Mouse (Mus musculus) embryonic facial prominence, embryonic 15.5 days (tissue): Measurements from ENCODE around the gene Gm21976. TPM values are rescaled to one million over a fixed set of nuclear protein-coding genes. Genes with fewer than 3 reads are reported as not detected.

Experiments
- ATAC-seq: fragments of 200-750 bp; cut with Nextera tagmentation; 2 replicates; pipeline ENCODE4 v1.8.0; 2017; ENCODE audit warnings: low read depth, moderate TSS enrichment; ENCODE audit not compliant: insufficient number of reproducible peaks, low FRiP score, low TSS enrichment
- H3K27ac ChIP-seq: fragments of 300-500 bp; sonication (generic); replicated peaks from 2 replicates; pipeline ENCODE4 v1.5.1; 2015; ENCODE audit warnings: mild to moderate bottlenecking, inconsistent platforms
- H3K27me3 ChIP-seq: fragments of 300-500 bp; sonication (generic); 2 replicates; pipeline ENCODE4 v1.6.1; 2015; ENCODE audit warnings: inconsistent platforms
- H3K36me3 ChIP-seq: fragments of 300-500 bp; sonication (generic); 2 replicates; pipeline ENCODE4 v1.6.1; 2015; ENCODE audit warnings: mild to moderate bottlenecking, inconsistent platforms
- H3K4me1 ChIP-seq: fragments of 300-500 bp; sonication (generic); 2 replicates; pipeline ENCODE4 v1.6.1; 2015; ENCODE audit warnings: inconsistent platforms
- H3K4me2 ChIP-seq: fragments of 300-500 bp; sonication (generic); replicated peaks from 2 replicates; pipeline ENCODE4 v1.6.1; 2015; ENCODE audit warnings: mild to moderate bottlenecking, inconsistent platforms
- H3K4me3 ChIP-seq: fragments of 300-500 bp; sonication (generic); replicated peaks from 2 replicates; pipeline ENCODE4 v1.5.1; 2015; ENCODE audit warnings: mild to moderate bottlenecking, inconsistent platforms
- H3K9ac ChIP-seq: fragments of 300-500 bp; sonication (generic); 2 replicates; pipeline ENCODE4 v1.6.1; 2015; ENCODE audit warnings: inconsistent platforms
- H3K9me3 ChIP-seq: fragments of 300-500 bp; sonication (generic); replicated peaks from 2 replicates; pipeline ENCODE4 v1.6.1; 2016; ENCODE audit warnings: inconsistent platforms
- WGBS: fragments of 180-500 bp; shearing (Covaris S2); methylation state at CpG from one replicate; pipeline ENCODE4 v1.1.7; 2015; 5-methylcytosine and 5-hydroxymethylcytosine counted together
- polyA plus RNA-seq: library from polyadenylated mRNA; unstranded; fragments of >200 nt; fragmentation: Nextera tagmentation; extraction: Ambion mirVana; gene quantifications from 2 replicates; pipeline ENCODE4 v1.2.1, GENCODE M21; 2015

Gm21976 gene
- polyA plus RNA-seq, 1 experiment from 2014 or later = 1.0 TPM

DNA sequence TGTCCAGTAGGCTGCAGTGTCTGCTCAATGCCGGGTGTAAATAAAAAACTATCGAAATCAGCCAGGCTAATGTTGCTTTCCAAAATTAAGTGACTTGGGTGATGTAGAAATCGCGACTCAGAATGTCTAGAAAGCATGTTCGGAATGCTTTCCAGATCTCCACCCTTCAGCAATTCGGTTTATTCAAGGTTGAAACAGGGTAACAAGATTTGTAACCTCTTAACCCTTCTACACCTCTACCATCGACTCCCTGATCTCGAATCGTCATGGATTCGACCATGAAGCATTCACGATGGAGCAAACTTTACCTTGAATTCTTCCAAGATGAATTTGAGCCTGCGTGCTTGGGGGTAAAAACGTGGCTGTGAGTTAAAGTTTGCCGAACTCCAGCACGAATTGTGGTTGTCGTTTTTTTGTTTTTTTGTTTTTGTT, 37.6 kb downstream of the Gm21976 start:
- WGBS = 2% methylated on average over 16 of the region's 16 CpGs

DNA sequence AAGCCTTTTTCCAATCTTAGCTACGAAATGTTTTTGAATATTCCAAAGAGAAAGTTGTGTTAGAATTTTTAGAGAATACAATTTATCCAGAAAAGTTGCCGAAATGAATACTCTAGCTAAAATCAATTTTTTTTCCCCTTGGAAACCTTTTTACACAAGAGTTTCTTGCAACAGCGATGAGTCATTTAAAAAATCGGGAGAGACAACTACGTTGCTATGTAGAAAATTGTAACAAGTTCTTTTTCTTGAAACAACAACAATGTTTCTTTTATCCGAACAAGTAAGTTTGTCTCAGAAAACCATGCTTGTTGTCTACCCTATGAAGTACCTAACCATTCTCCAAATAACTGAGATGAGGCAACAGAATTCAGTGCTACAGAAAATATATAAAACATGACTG, 38.2 kb downstream of the Gm21976 start:
- 83% methylated on average over 6 of the region's 6 CpGs for WGBS
- no peak overlapping the region for H3K9ac ChIP-seq
- no peak for ATAC-seq
- H3K4me3 ChIP-seq = no peak overlapping the region
- no peak overlapping the region for H3K27ac ChIP-seq
- no peaks in the 10 kb centered on the region for H3K9me3 ChIP-seq
- no peak overlapping the region for H3K4me2 ChIP-seq
- H3K36me3 ChIP-seq = peaks cover 10% of the 10 kb centered on the region; the same call in 1 of the 2 replicates
- peaks cover 16% of the 10 kb centered on the region for H3K4me1 ChIP-seq
- no peaks in the 10 kb centered on the region for H3K27me3 ChIP-seq

More for the DNA sequence above, 37.6 kb downstream of the Gm21976 start:
- peak overlapping the region; percentile 84 for H3K4me3 ChIP-seq
- peaks cover 16% of the 10 kb centered on the region for H3K4me1 ChIP-seq
- peak overlapping the region; percentile 92 for H3K27ac ChIP-seq
- peaks cover 13% of the 10 kb centered on the region; the same call in 1 of the 2 replicates for H3K36me3 ChIP-seq
- no peak; the same call in 1 of the 2 replicates for ATAC-seq
- H3K4me2 ChIP-seq = peak overlapping the region; percentile 71
- H3K9me3 ChIP-seq = no peaks in the 10 kb centered on the region
- no peaks in the 10 kb centered on the region for H3K27me3 ChIP-seq
- peak overlapping the region; percentile 98 for H3K9ac ChIP-seq

DNA sequence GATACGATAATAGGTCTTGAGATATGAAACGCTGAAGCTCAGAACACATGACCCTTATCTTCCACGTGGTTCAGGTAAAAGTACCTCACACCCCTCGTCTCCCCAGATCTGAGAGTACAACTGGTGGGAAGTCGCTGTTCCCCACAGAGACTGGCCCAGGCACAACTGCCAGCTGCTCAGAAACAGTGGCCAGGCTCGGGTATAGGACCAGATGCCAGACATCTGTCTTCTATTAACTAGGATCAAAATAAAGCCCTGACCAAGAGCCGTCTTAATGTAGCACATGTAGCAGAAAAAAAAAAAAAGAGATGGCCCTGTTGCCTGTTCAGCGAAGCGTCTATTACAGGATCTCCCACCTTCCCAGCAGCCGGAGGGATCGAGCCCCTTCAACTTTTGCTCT, 45.3 kb downstream of the Gm21976 start:
- Histone ChIP-seq H3K4me3 (no peak overlapping the region), H3K4me1 (no peaks in the 10 kb centered on the region), H3K9ac (no peak overlapping the region), H3K9me3 (no peaks in the 10 kb centered on the region), H3K27me3 (no peaks in the 10 kb centered on the region), H3K27ac (no peak overlapping the region), H3K36me3 (no peaks in the 10 kb centered on the region), H3K4me2 (no peak overlapping the region)
- WGBS = 35% methylated on average over 11 of the region's 11 CpGs
- ATAC-seq = no peak

DNA sequence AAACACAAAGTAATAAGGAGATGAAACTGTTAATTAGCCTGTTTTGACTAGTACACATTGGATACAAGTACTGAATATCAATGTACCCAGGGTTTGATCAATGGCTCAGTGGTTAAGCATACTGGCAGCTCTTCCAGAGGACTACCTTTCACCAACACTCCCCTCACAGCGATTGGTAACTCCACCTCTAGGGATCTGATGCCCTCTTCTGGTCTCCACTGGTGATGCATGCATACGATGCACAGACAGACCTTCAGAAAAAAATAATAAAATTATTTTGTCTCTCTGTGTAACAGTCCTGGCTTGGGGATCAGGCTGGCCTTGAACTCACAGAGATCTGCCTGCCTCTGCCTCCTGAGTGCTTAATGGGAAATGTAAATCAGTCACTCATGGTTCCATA, 52.4 kb downstream of the Gm21976 start:
- Histone ChIP-seq H3K27ac (no peak overlapping the region), H3K4me3 (no peak overlapping the region), H3K4me1 (no peaks in the 10 kb centered on the region), H3K4me2 (no peak overlapping the region), H3K27me3 (no peaks in the 10 kb centered on the region), H3K36me3 (no peaks in the 10 kb centered on the region), H3K9me3 (no peaks in the 10 kb centered on the region), H3K9ac (no peak overlapping the region)
- 45% methylated on average over 2 of the region's 2 CpGs for WGBS
- no peak for ATAC-seq

DNA sequence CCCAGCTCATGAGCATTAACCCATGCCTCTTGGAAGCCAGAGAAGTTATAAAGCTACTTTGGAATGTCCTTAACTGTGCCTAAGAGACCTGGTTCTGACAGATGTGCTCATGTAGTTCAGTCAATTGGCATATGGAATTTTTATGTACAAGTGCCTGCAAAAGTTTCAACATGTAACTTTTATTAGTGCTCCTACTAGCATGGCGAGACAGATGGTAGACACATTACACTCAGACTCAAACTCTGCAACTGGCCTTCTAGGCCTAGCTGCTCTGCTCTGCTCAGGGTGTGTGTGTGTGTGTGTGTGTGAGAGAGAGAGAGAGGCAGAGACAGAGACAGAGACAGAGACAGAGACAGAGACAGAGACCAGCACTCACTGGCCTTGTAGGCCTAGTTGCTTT, 56.5 kb downstream of the Gm21976 start:
- no peak for ATAC-seq
- Histone ChIP-seq H3K27ac (no peak overlapping the region), H3K27me3 (0 out of 2 replicates have a peak, but pooled peaks cover 9% of the 10 kb centered on the region), H3K4me3 (no peak overlapping the region), H3K9ac (no peak overlapping the region), H3K4me1 (no peaks in the 10 kb centered on the region), H3K36me3 (no peaks in the 10 kb centered on the region), H3K9me3 (no peaks in the 10 kb centered on the region), H3K4me2 (no peak overlapping the region)
- WGBS = 53% methylated on average over 1 of the region's 1 CpGs

DNA sequence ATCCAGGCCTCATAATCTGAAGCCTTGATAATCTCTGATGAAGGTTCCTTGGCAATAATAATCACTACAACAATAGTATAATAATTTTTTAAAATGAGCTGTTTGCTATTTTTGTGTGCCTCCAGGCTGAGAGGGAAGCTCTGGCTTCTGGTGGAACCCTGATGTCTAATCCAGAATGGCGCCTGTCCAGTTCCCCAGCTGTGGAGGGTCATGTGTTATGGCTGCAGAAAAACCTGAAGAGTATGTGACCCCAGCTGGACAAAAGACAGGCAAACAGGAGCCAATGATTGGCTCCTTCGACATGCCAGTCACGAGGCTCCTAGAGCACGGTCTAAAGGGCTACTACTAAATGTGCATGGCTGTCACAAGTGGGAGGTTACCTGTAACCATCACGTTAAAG, 60.8 kb downstream of the Gm21976 start:
- H3K27ac ChIP-seq = no peak overlapping the region
- H3K9me3 ChIP-seq = no peaks in the 10 kb centered on the region
- peaks cover 16% of the 10 kb centered on the region for H3K27me3 ChIP-seq
- WGBS = 65% methylated on average over 5 of the region's 5 CpGs
- no peak overlapping the region for H3K4me2 ChIP-seq
- no peak for ATAC-seq
- no peaks in the 10 kb centered on the region for H3K4me1 ChIP-seq
- H3K4me3 ChIP-seq = no peak overlapping the region
- no peaks in the 10 kb centered on the region for H3K36me3 ChIP-seq
- H3K9ac ChIP-seq = no peak overlapping the region

DNA sequence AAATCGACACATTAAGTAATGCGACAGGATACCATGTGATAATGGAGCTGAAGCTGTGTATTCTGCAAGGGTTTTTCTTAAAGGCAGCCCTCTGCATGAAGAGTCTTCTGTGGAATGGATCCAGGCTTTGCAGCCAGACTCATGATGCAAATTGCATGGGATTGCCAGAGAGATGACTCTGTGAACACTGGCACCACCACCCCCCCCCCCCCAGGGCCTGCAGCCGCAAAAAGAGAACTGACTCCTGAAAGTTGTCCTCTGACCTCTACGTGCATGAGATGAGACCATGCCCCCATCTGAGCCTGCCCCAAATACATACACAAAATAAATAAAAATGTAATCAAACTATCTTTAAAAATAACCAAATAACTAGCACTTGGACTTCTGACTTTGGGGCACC, 69.8 kb downstream of the Gm21976 start:
- H3K4me1 ChIP-seq = peaks cover 11% of the 10 kb centered on the region
- H3K9me3 ChIP-seq = no peaks in the 10 kb centered on the region
- peaks cover 63% of the 10 kb centered on the region for H3K27me3 ChIP-seq
- H3K36me3 ChIP-seq = no peaks in the 10 kb centered on the region
- H3K4me3 ChIP-seq = no peak overlapping the region
- WGBS = 58% methylated on average over 4 of the region's 4 CpGs
- H3K4me2 ChIP-seq = no peak overlapping the region
- H3K27ac ChIP-seq = no peak overlapping the region
- no peak for ATAC-seq
- H3K9ac ChIP-seq = no peak overlapping the region

DNA sequence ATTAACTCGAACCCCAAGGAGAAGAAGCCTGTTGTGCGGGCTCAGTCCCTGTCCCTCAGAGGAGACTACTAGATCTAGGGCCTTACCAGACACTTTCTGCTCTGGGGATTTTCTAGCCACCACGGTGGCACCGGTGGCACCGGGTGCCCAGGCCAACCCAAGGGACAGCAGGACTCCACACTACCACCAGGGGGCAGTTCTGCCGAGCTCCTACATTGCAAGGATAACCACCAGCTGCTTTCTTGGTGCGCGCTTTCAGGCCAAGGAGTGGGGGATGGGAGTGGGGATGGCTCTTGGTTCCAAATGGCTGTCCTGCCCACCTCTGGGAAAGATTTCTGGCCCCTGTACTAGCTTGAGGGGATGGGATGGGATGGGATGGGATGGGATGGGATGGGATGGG, 71.8 kb downstream of the Gm21976 start:
- WGBS = 19% methylated on average over 8 of the region's 8 CpGs
- Histone ChIP-seq H3K4me2 (no peak overlapping the region), H3K36me3 (no peaks in the 10 kb centered on the region), H3K4me3 (no peak overlapping the region), H3K27ac (no peak overlapping the region), H3K9me3 (no peaks in the 10 kb centered on the region), H3K9ac (no peak overlapping the region), H3K27me3 (peaks cover 72% of the 10 kb centered on the region), H3K4me1 (peaks cover 24% of the 10 kb centered on the region)
- no peak for ATAC-seq

DNA sequence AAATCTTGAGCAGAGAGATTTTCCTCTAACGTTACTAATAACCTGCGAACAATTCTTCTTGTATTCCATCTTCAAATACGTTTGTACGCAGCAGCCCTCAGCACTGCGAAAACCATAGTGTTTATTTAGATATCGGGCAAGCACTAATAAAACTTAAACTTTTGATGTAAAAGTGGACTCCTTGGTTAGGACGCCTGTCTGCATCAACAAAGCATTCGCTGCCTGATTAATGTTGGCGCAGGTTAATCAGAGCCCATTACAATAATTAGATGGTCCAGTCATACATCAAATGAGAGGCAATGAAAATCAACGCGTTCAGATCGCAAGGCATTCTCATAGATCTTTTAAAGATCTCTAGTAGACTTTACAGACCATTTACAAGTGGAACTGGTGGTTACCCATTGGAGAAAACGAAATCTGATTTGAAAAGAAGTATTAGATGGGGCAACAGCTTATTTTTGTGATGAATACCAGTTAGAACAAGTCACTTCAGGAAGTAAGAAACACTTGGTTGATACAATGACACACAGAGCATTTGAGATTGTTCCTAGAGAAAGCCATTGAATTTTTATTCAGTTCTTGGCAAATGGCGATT, 72.8 kb downstream of the Gm21976 start:
- H3K27me3 ChIP-seq = peaks cover 78% of the 10 kb centered on the region
- no peak overlapping the region for H3K9ac ChIP-seq
- 10% methylated on average over 14 of the region's 14 CpGs for WGBS
- no peaks in the 10 kb centered on the region for H3K9me3 ChIP-seq
- no peaks in the 10 kb centered on the region for H3K36me3 ChIP-seq
- no peak overlapping the region for H3K4me3 ChIP-seq
- H3K4me1 ChIP-seq = peaks cover 24% of the 10 kb centered on the region
- H3K4me2 ChIP-seq = no peak overlapping the region
- ATAC-seq = no peak
- no peak overlapping the region for H3K27ac ChIP-seq

DNA sequence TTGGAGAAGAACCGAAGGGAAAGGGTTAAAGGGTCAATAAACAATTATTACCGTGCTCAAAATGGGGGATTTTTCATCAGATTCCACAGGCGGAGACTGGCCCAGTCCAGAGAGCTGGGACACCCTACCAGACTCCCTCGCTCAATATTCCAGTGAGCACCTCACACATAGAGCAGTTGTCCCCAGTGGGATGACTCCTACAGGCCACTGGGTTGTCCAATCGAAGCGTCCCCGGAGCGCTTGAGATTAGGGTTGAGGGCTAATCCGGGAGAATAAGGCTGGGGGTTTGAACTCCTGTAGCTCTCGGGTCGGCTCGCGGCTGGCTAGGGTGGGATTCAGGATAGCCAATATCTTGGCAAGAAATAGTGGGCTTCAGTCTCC, 74.0 kb downstream of the Gm21976 start:
- peaks cover 24% of the 10 kb centered on the region for H3K4me1 ChIP-seq
- H3K4me3 ChIP-seq = peak overlapping the region; percentile 45
- H3K4me2 ChIP-seq = peak overlapping the region; percentile 77
- peaks cover 88% of the 10 kb centered on the region for H3K27me3 ChIP-seq
- H3K9ac ChIP-seq = no peak overlapping the region
- no peak for ATAC-seq
- H3K27ac ChIP-seq = no peak overlapping the region
- WGBS = 2% methylated on average over 13 of the region's 13 CpGs
- no peaks in the 10 kb centered on the region for H3K9me3 ChIP-seq
- H3K36me3 ChIP-seq = no peaks in the 10 kb centered on the region

DNA sequence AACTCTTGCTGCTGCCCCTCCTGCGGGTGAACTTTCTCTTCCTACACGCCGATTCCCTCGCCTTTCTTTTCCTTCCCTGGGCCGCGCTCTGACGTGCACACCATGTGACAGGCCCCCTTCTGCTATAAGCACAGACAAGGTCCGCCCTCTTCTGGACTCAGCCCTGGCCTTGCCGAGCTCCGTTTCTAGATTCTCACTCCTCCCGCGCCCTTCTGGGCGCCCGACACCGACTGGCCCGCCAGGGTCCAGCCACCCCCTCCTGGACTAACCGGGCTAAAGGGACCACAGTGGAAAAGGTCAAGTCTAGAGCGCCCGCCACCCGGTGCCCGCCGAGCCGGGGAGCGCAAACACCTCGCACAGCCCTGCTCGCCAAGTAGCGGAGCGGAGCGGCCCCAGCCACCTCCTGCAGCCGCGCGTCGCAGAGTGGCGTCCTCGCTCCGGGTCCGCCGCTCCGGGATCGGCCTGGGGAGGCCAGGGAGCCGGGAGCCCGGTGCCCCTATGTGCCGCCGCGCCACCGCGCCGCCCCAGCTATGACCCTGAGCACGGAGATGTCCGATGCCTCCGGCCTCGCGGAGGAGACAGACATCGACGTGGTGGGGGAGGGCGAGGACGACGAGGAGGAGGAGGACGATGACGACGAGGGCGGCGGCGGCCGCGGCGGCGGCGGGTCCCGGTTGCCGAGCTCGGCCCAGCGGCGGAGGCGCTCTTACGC, 74.6 kb downstream of the Gm21976 start, which contains the start of gene Foxd1:
Gene Foxd1, plus strand, starts transcription at position 153 of the 712 bp plus-strand sequence.
- WGBS = 0% methylated on average over 62 of the region's 76 CpGs
- Histone ChIP-seq H3K9me3 (no peaks in the 10 kb centered on the region), H3K27me3 (peaks cover 88% of the 10 kb centered on the region), H3K27ac (peak within 1 kb of the TSS; percentile 71; the same call in 1 of the 2 replicates), H3K9ac (peak within 1 kb of the TSS; percentile 15), H3K36me3 (no peaks in the 10 kb centered on the region), H3K4me1 (peaks cover 24% of the 10 kb centered on the region), H3K4me3 (peak within 1 kb of the TSS; percentile 45), H3K4me2 (peak within 1 kb of the TSS; percentile 77)
- ATAC-seq = peak; percentile 92
